Mouse (Mus musculus): Measurements from ENCODE around the gene Htra2. TPM values are rescaled to one million over a fixed set of nuclear protein-coding genes. Genes with fewer than 3 reads are reported as not detected.
A peak's percentile ranks its signal among the peaks of the same experiment; 100 is the strongest.

Htra2 gene
- polyA plus RNA-seq, 1 experiment: 56.3 TPM

DNA sequence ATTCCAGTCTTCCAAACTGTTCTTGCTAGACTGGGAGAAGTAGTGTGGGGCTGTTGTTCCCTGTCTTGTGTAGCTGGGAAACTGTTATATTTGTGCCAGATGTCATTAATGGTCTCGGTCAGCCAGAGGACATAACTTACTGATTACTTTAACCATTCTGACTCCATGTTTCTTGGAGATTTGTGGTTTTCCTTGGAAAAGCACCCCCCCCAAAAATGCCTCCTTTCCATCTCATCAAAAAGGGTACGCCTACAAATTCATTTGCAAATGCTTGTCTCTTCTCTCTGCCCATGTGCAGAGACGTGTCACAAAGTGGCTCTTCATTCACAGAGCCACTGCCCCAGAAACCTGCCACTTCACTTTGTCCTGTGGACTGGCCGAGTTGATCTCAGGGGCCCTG lies 30.7 kb downstream of the Htra2 start:
- peaks cover 36% of the 10 kb centered on the region for H3K4me1 ChIP-seq (ENCODE audit: control insufficient read depth, insufficient read depth, low read length)
- H3K27ac ChIP-seq (ENCODE audit: insufficient read depth, low read length): peak overlapping the region; percentile 95
- no peak overlapping the region for H3K4me3 ChIP-seq (ENCODE audit: insufficient read depth, low read length)
- TF ChIP-seq CTCF (IDR thresholded peaks at IDR 0.05; ENCODE audit: borderline replicate concordance, insufficient read depth, low read length) (no peak), POLR2A (IDR thresholded peaks at IDR 0.05; ENCODE audit: low read depth, low read length) (no peak; the same call in 1 of the 2 replicates)

GRCm38 (mm10) chr6:83023786-83024185 lies 31.3 kb downstream of the Htra2 start:
- TF ChIP-seq POLR2A (IDR thresholded peaks at IDR 0.05; ENCODE audit: low read depth, low read length) (no peak), CTCF (IDR thresholded peaks at IDR 0.05; ENCODE audit: borderline replicate concordance, insufficient read depth, low read length) (no peak)
- H3K4me1 ChIP-seq (ENCODE audit: control insufficient read depth, insufficient read depth, low read length): peaks cover 32% of the 10 kb centered on the region

DNA sequence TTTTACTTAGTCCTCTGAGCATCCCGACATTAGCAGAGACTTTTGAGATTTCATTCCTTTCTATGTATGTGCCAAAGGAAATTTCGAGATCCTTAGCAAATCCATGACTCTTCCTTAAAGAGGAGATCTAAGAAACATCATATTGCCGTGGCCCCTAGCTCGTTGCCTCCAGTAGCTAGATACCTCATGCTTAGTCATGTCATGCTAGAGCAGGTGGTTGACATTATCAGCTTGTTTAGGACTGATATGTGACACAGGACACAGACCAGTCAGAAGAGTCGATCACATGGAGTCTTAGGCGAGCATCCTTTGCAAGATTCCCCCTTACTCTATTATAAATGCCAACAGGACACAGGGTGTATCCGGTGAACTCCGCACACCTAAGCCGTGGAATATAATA lies 32.1 kb downstream of the Htra2 start:
- Histone ChIP-seq H3K4me1 (ENCODE audit: control insufficient read depth, insufficient read depth, low read length) (peaks cover 26% of the 10 kb centered on the region), H3K4me3 (ENCODE audit: insufficient read depth, low read length) (no peak overlapping the region), H3K27ac (ENCODE audit: insufficient read depth, low read length) (peak overlapping the region; percentile 95; the same call in 1 of the 2 replicates)
- TF ChIP-seq POLR2A (IDR thresholded peaks at IDR 0.05; ENCODE audit: low read depth, low read length) (no peak), CTCF (IDR thresholded peaks at IDR 0.05; ENCODE audit: borderline replicate concordance, insufficient read depth, low read length) (no peak)

More at GRCm38 (mm10) chr6:83023786-83024185, 31.3 kb downstream of the Htra2 start:
- Histone ChIP-seq H3K27ac (ENCODE audit: insufficient read depth, low read length) (peak overlapping the region; percentile 95), H3K4me3 (ENCODE audit: insufficient read depth, low read length) (no peak overlapping the region)

DNA sequence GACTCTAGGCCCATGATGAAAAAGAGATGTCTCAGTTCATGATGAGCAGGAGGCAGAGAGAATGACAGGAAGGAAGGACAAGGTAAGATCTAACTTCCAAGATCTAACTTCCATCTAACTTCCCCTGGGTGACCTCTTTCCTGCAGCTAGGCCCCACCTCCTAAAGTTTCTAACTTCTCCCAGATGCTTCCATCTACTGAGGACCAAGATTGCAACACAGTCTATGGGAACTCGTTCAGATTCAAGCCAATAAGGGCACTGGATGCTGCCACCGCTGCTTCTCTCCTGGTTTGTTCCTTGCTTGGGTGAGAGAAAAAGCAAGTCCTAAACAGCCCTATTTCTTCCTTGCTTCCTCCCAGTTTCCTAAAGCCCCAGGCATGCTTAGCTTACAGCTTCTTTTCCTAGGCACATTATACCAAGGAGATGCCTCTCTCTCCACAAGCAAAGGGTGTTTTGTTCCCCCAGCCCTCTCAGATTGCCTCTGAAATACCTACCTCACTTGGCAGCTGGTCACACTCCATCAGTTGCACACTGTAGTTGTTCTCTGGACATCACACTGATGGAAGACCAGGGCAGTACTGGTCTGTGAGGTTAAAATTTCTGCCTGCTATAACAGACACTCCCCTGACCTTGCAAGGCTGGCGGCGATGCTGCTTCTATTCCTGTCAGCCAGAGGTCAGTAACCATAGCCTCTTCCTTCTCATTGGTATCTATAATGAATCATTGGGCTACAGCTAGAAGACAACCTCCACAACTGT lies 34.1 kb downstream of the Htra2 start:
- H3K27ac ChIP-seq (ENCODE audit: insufficient read depth, low read length): no peak overlapping the region
- peaks cover 27% of the 10 kb centered on the region for H3K4me1 ChIP-seq (ENCODE audit: control insufficient read depth, insufficient read depth, low read length)
- H3K4me3 ChIP-seq (ENCODE audit: insufficient read depth, low read length): no peak overlapping the region
- no peak for TF ChIP-seq CTCF (IDR thresholded peaks at IDR 0.05; ENCODE audit: borderline replicate concordance, insufficient read depth, low read length)
- no peak for TF ChIP-seq POLR2A (IDR thresholded peaks at IDR 0.05; ENCODE audit: low read depth, low read length)

DNA sequence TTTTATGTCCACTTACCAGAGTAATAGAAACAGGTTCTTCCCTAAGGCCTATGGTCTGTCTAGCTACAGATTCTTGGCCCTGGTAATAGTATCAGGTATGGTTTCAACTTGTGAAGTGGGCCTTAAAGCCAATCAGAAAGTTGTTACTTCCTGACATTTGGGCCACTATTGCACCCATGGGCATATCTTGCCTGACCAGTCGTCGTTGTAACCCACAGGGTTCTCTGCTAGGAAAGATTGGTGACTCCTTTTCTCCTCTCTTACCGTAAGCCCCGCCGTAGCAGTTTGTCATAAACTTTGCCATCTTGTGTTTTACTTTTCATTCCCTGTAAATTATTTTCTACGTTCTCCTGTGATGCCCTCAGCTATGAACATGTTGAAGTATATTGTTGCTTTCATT lies 35.0 kb downstream of the Htra2 start:
- H3K27ac ChIP-seq (ENCODE audit: insufficient read depth, low read length): no peak overlapping the region
- peaks cover 29% of the 10 kb centered on the region for H3K4me1 ChIP-seq (ENCODE audit: control insufficient read depth, insufficient read depth, low read length)
- no peak overlapping the region for H3K4me3 ChIP-seq (ENCODE audit: insufficient read depth, low read length)
- no peak for TF ChIP-seq CTCF (IDR thresholded peaks at IDR 0.05; ENCODE audit: borderline replicate concordance, insufficient read depth, low read length)
- TF ChIP-seq POLR2A (IDR thresholded peaks at IDR 0.05; ENCODE audit: low read depth, low read length): no peak

DNA sequence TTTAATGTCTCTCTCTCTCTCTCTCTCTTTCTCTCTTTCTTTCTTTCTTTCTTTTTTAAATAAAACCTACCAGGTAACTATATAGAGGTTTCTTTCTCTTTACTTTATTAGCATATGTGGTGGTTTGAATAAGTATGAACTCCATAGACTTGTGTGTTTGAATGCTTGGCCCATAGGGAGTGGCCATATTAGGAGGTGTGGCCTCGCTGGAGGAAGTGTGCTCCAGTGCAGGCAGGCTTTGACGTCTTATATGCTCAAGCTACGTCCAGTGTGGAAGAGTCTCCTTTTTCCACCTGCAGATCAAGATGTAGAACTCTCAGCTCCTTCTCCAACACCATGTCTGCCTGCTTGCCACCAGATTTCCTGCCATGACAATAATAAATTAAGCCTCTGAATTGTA lies 36.0 kb downstream of the Htra2 start:
- H3K4me3 ChIP-seq (ENCODE audit: insufficient read depth, low read length): no peak overlapping the region
- TF ChIP-seq CTCF (IDR thresholded peaks at IDR 0.05; ENCODE audit: borderline replicate concordance, insufficient read depth, low read length) (no peak), POLR2A (IDR thresholded peaks at IDR 0.05; ENCODE audit: low read depth, low read length) (no peak)
- H3K27ac ChIP-seq (ENCODE audit: insufficient read depth, low read length): no peak overlapping the region
- peaks cover 26% of the 10 kb centered on the region for H3K4me1 ChIP-seq (ENCODE audit: control insufficient read depth, insufficient read depth, low read length)

GRCm38 (mm10) chr6:83017190-83017589 lies 37.9 kb downstream of the Htra2 start:
- Histone ChIP-seq H3K27ac (ENCODE audit: insufficient read depth, low read length) (peak overlapping the region; percentile 96), H3K4me3 (ENCODE audit: insufficient read depth, low read length) (no peak overlapping the region), H3K4me1 (ENCODE audit: control insufficient read depth, insufficient read depth, low read length) (peaks cover 20% of the 10 kb centered on the region)
- TF ChIP-seq POLR2A (IDR thresholded peaks at IDR 0.05; ENCODE audit: low read depth, low read length) (peak; percentile 30), CTCF (IDR thresholded peaks at IDR 0.05; ENCODE audit: borderline replicate concordance, insufficient read depth, low read length) (no peak)

DNA sequence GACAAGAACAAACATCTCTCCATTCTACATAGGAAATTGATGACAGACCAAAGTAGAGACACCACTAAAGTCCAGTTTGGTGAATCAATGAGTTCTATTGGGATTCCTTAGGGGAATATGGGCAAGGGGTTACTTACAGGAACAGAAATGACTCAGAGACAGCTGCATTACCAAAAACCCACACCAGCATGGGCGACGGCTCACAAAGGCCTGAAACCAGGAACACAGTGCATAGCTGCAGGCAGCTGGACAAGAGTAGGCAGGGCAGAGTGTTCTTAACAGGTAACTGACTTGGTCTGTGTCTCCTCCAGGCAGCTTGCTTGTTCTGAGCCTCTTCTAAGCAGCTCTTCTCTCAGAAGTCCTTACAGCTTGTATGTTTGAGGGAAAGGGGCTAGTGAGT lies 39.3 kb downstream of the Htra2 start:
- no peak overlapping the region for H3K4me3 ChIP-seq (ENCODE audit: insufficient read depth, low read length)
- H3K27ac ChIP-seq (ENCODE audit: insufficient read depth, low read length): peak overlapping the region; percentile 99
- peaks cover 17% of the 10 kb centered on the region for H3K4me1 ChIP-seq (ENCODE audit: control insufficient read depth, insufficient read depth, low read length)
- TF ChIP-seq POLR2A (IDR thresholded peaks at IDR 0.05; ENCODE audit: low read depth, low read length) (no peak), CTCF (IDR thresholded peaks at IDR 0.05; ENCODE audit: borderline replicate concordance, insufficient read depth, low read length) (no peak)

- H3K4me1 ChIP-seq (ENCODE audit: control insufficient read depth, insufficient read depth, low read length): peaks cover 17% of the 10 kb centered on the region
- H3K4me3 ChIP-seq (ENCODE audit: insufficient read depth, low read length): no peak overlapping the region
- TF ChIP-seq CTCF (IDR thresholded peaks at IDR 0.05; ENCODE audit: borderline replicate concordance, insufficient read depth, low read length): no peak
- TF ChIP-seq POLR2A (IDR thresholded peaks at IDR 0.05; ENCODE audit: low read depth, low read length): no peak
- peak overlapping the region; percentile 93 for H3K27ac ChIP-seq (ENCODE audit: insufficient read depth, low read length)
Observed at GRCm38 (mm10) chr6:83014482-83015466, 40.3 kb downstream of the Htra2 start.

Data from embryonic fibroblast, embryonic 13.5 days (primary cell).